Mouse (Mus musculus) intestine, postnatal 0 days (tissue): Measurements from ENCODE around the gene Rab27a. TPM values are rescaled to one million over a fixed set of nuclear protein-coding genes. Genes with fewer than 3 reads are reported as not detected.

Experiments used
- ATAC-seq: fragments of 200-750 bp; cut with Nextera tagmentation; 2 replicates; pipeline ENCODE4 v1.8.0; 2017; ENCODE audit warnings: mild to moderate bottlenecking, moderate TSS enrichment, moderate library complexity
- H3K27ac ChIP-seq: fragments of 300-500 bp; sonication (generic); 2 replicates; pipeline ENCODE4 v1.5.1; 2014; ENCODE audit warnings: mild to moderate bottlenecking, low read depth, low read length, moderate library complexity
- H3K27me3 ChIP-seq: fragments of 300-500 bp; sonication (generic); replicated peaks from 2 replicates; pipeline ENCODE4 v1.6.1; 2014; ENCODE audit warnings: low read length, mixed read lengths; ENCODE audit not compliant: control insufficient read depth, insufficient read depth
- H3K36me3 ChIP-seq: fragments of 300-500 bp; sonication (generic); 2 replicates; pipeline ENCODE4 v1.6.1; 2014; ENCODE audit warnings: mild to moderate bottlenecking, moderate library complexity; ENCODE audit not compliant: control insufficient read depth, insufficient read depth
- H3K4me1 ChIP-seq: fragments of 300-500 bp; sonication (generic); replicated peaks from 2 replicates; pipeline ENCODE4 v1.6.1; 2014; ENCODE audit warnings: antibody characterized with exemption, low read length, mixed read lengths; ENCODE audit not compliant: control insufficient read depth, insufficient read depth
- H3K4me2 ChIP-seq: fragments of 300-500 bp; sonication (generic); replicated peaks from 2 replicates; pipeline ENCODE4 v1.6.1; 2014; ENCODE audit warnings: low read depth, mild to moderate bottlenecking, moderate library complexity
- H3K4me3 ChIP-seq: fragments of 300-500 bp; sonication (generic); 2 replicates; pipeline ENCODE4 v1.5.1; 2014; ENCODE audit warnings: low read depth, low read length
- H3K9ac ChIP-seq: fragments of 300-500 bp; sonication (generic); 2 replicates; pipeline ENCODE4 v1.6.1; 2014; ENCODE audit warnings: mild to moderate bottlenecking, low read depth, low read length
- H3K9me3 ChIP-seq: fragments of 300-500 bp; sonication (generic); 2 replicates; pipeline ENCODE4 v1.6.1; 2016; ENCODE audit warnings: mixed run types; ENCODE audit not compliant: control insufficient read depth
- CTCF ChIP-seq: sonication (generic); IDR thresholded peaks from 2 replicates; pipeline ENCODE4 v1.5.1; 2016; ENCODE audit warnings: low read depth, mild to moderate bottlenecking, control low read depth, antibody characterized with exemption, moderate library complexity
- WGBS: fragments of 180-500 bp; shearing (Covaris S2); extraction: QIAGEN DNeasy Blood & Tissue Kit; methylation state at CpG from one replicate; pipeline ENCODE4 v1.1.7; 2014; 5-methylcytosine and 5-hydroxymethylcytosine counted together
- polyA plus RNA-seq: library from polyadenylated mRNA; unstranded; fragments of >200 nt; fragmentation: Nextera tagmentation; extraction: Ambion mirVana; gene quantifications from 2 replicates; pipeline ENCODE4 v1.2.1, GENCODE M21; 2015

Gene Rab27a
- polyA plus RNA-seq, 1 experiment from 2014 or later: 5.7 TPM

- 31% methylated on average over 8 of the region's 8 CpGs for WGBS
- no peak overlapping the region for H3K9ac ChIP-seq
Observed at GRCm38 (mm10) chr9:73050606-73051005, 6.0 kb downstream of the Rab27a start.

DNA sequence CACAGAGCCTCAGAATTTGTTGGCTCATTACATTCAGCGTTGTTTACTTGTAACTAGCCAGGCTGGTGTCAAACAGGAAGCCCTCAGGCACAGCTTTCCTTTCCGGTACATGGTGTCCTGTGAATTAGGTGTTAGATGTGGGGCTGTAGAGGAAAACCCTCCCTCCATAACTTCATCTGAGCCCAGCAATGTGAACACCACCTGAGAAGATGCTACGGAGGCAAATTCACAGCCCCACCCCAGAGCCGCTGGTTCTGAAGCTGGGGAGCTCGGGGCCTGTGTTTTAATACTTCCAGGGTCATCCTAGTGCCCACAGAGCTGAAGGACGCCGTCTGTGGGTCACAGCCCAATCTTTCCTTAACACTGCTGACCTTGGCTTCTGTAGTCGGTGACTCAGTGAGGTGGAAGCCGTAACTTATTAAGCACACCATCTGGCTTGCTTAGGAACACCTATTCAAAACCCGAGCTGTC, 10.8 kb downstream of the Rab27a start:
- H3K4me2 ChIP-seq: no peak overlapping the region
- no peak overlapping the region for H3K4me3 ChIP-seq
- no peak for ATAC-seq
- H3K9me3 ChIP-seq: no peaks in the 10 kb centered on the region
- no peaks in the 10 kb centered on the region for H3K27me3 ChIP-seq
- no peak overlapping the region for H3K27ac ChIP-seq
- TF ChIP-seq CTCF: no peak
- 41% methylated on average over 10 of the region's 10 CpGs for WGBS
- no peaks in the 10 kb centered on the region for H3K4me1 ChIP-seq
- H3K36me3 ChIP-seq: no peaks in the 10 kb centered on the region
- no peak overlapping the region for H3K9ac ChIP-seq

More at GRCm38 (mm10) chr9:73050606-73051005, 6.0 kb downstream of the Rab27a start:
- H3K27me3 ChIP-seq: no peaks in the 10 kb centered on the region
- TF ChIP-seq CTCF: no peak
- no peaks in the 10 kb centered on the region for H3K9me3 ChIP-seq
- H3K27ac ChIP-seq: no peak overlapping the region
- H3K36me3 ChIP-seq: no peaks in the 10 kb centered on the region
- no peaks in the 10 kb centered on the region for H3K4me1 ChIP-seq
- H3K4me2 ChIP-seq: no peak overlapping the region
- no peak for ATAC-seq
- no peak overlapping the region for H3K4me3 ChIP-seq

DNA sequence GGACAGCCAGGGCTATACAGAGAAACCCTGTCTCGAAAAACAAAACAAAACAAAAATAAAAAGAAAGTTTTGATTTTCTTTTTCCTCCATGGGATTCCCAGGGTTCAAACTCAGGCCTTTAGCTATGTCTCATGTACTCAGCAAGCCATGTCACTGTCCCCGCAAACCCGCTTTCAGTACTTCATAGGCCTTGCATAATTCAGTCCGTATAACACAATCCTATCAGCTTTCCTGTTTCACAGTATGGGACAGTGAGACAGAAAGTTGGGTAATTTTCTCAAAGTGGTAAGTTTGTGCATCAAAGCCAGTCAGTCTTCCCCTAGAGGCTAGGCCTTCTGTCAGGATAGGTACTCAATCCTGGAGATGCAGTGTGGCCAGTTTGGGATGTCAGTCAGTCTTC, 14.6 kb downstream of the Rab27a start:
- H3K4me3 ChIP-seq: no peak overlapping the region
- H3K4me1 ChIP-seq: no peaks in the 10 kb centered on the region
- no peak for TF ChIP-seq CTCF
- no peak overlapping the region for H3K4me2 ChIP-seq
- no peak overlapping the region for H3K27ac ChIP-seq
- no peaks in the 10 kb centered on the region for H3K27me3 ChIP-seq
- 90% methylated on average over 4 of the region's 4 CpGs for WGBS
- no peaks in the 10 kb centered on the region for H3K9me3 ChIP-seq
- no peaks in the 10 kb centered on the region for H3K36me3 ChIP-seq
- ATAC-seq: no peak
- H3K9ac ChIP-seq: no peak overlapping the region

- no peak for ATAC-seq
- H3K9ac ChIP-seq: no peak overlapping the region
- no peaks in the 10 kb centered on the region for H3K4me1 ChIP-seq
- TF ChIP-seq CTCF: no peak
- H3K4me3 ChIP-seq: no peak overlapping the region
- 39% methylated on average over 15 of the region's 15 CpGs for WGBS
- H3K4me2 ChIP-seq: no peak overlapping the region; the same call in 1 of the 2 replicates
- no peaks in the 10 kb centered on the region for H3K36me3 ChIP-seq
- H3K27ac ChIP-seq: no peak overlapping the region
- H3K27me3 ChIP-seq: no peaks in the 10 kb centered on the region
- no peaks in the 10 kb centered on the region for H3K9me3 ChIP-seq
Observed at GRCm38 (mm10) chr9:73063621-73064290, 19.1 kb downstream of the Rab27a start.

- H3K4me1 ChIP-seq: no peaks in the 10 kb centered on the region
- H3K9ac ChIP-seq: no peak overlapping the region
- H3K4me2 ChIP-seq: peak overlapping the region; percentile 31
- no peaks in the 10 kb centered on the region for H3K27me3 ChIP-seq
- no peaks in the 10 kb centered on the region for H3K9me3 ChIP-seq
- H3K4me3 ChIP-seq: no peak overlapping the region
- no peak overlapping the region for H3K27ac ChIP-seq
- no peaks in the 10 kb centered on the region for H3K36me3 ChIP-seq
- 36% methylated on average over 10 of the region's 10 CpGs for WGBS
- no peak for TF ChIP-seq CTCF
- no peak for ATAC-seq
Observed at GRCm38 (mm10) chr9:73067086-73067485, 22.4 kb downstream of the Rab27a start.

GRCm38 (mm10) chr9:73068230-73068679, 23.6 kb downstream of the Rab27a start:
- Histone ChIP-seq H3K36me3 (no peaks in the 10 kb centered on the region), H3K4me2 (peak overlapping the region; percentile 6), H3K9ac (no peak overlapping the region), H3K27ac (peak overlapping the region; percentile 69), H3K4me3 (no peak overlapping the region), H3K9me3 (no peaks in the 10 kb centered on the region), H3K4me1 (no peaks in the 10 kb centered on the region), H3K27me3 (no peaks in the 10 kb centered on the region)
- peak; percentile 87 for ATAC-seq
- 16% methylated on average over 6 of the region's 6 CpGs for WGBS
- no peak for TF ChIP-seq CTCF

DNA sequence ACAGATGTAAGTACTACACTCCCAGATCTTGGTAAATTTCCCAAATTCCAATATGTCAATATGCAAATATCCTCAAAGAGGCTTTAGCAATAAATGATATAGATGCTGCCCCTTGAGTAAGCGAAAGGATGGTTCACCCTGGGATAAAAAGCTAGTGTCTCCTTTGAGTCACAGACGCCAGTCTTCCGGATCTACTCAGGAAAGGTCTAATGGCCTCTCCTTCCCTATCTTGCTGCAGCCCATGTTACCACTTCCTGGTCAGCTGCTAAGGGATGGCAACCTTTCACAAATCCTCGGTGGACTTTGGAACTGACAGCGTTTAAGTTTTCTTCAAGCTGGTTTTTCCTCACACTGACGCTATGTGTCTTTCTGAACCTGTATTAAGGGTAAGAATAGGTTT, 24.0 kb downstream of the Rab27a start:
- no peak for TF ChIP-seq CTCF
- H3K36me3 ChIP-seq: no peaks in the 10 kb centered on the region
- H3K4me3 ChIP-seq: no peak overlapping the region
- no peaks in the 10 kb centered on the region for H3K9me3 ChIP-seq
- no peaks in the 10 kb centered on the region for H3K4me1 ChIP-seq
- peak; percentile 81 for ATAC-seq
- no peak overlapping the region for H3K9ac ChIP-seq
- 50% methylated on average over 6 of the region's 6 CpGs for WGBS
- H3K4me2 ChIP-seq: no peak overlapping the region
- peak overlapping the region; percentile 69 for H3K27ac ChIP-seq
- no peaks in the 10 kb centered on the region for H3K27me3 ChIP-seq
